Mouse (Mus musculus) hindbrain, embryonic 10.5 days (tissue): ENCODE results near the gene Hsd17b13. TPM values are rescaled to one million over a fixed set of nuclear protein-coding genes. Genes with fewer than 3 reads are reported as not detected.
"Not testable (repeated sequence)": the region's sequence is repeated elsewhere in the genome, so short reads cannot be mapped to it uniquely, and the experiment has no call there.

ENCODE experiments used
- DNase-seq: peaks from one replicate; pipeline ENCODE4 v3.0.0-alpha.2; 2017; ENCODE audit warnings: low spot score
- H3K27ac ChIP-seq: fragments of 300-500 bp; sonication (generic); 2 replicates; pipeline ENCODE4 v1.5.1; 2016; ENCODE audit warnings: mild to moderate bottlenecking, moderate library complexity
- H3K27me3 ChIP-seq: fragments of 300-500 bp; sonication (generic); 2 replicates; pipeline ENCODE4 v1.6.1; 2016; ENCODE audit warnings: mild to moderate bottlenecking; ENCODE audit not compliant: poor library complexity, insufficient read depth, severe bottlenecking
- H3K36me3 ChIP-seq: fragments of 300-500 bp; sonication (generic); 2 replicates; pipeline ENCODE4 v1.6.1; 2016; ENCODE audit warnings: mild to moderate bottlenecking, moderate library complexity
- H3K4me1 ChIP-seq: fragments of 300-500 bp; sonication (generic); replicated peaks from 2 replicates; pipeline ENCODE4 v1.6.1; 2016; ENCODE audit warnings: mild to moderate bottlenecking
- H3K4me3 ChIP-seq: fragments of 300-500 bp; sonication (generic); 2 replicates; pipeline ENCODE4 v1.5.1; 2016; ENCODE audit warnings: mild to moderate bottlenecking, moderate library complexity
- H3K9me3 ChIP-seq: fragments of 300-500 bp; sonication (generic); 2 replicates; pipeline ENCODE4 v1.6.1; 2016; ENCODE audit warnings: mild to moderate bottlenecking, moderate library complexity
- WGBS: fragments of 180-500 bp; shearing (Covaris S2); methylation state at CpG from one replicate; pipeline ENCODE4 v1.1.7; 2016; 5-methylcytosine and 5-hydroxymethylcytosine counted together
- polyA plus RNA-seq: library from polyadenylated mRNA; unstranded; fragments of >200 nt; fragmentation: Nextera tagmentation; extraction: Ambion mirVana; gene quantifications from 2 replicates; pipeline ENCODE4 v1.2.1, GENCODE M21; 2016

Gene Hsd17b13
- not detected in 2 replicates for polyA plus RNA-seq

DNA sequence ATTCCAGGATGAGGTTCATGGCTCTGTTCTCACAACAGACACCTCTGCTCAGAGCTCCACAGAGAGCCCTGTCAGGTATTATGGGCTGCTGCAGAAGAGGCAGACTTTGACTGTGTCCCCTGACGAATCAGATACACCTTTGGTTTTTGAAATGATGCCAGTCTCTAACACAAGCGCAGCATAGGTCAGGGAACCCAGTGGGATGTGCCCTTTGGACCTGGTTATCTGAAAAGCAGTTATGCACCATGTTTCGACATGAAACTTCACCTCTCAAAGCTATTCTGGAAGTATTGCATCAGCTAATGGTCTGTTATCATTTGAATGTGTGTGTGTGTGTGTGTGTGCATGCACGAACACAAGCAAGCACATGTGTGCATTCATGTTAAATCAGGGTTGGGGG lies at the start of gene Hsd17b13:
TSS of gene Hsd17b13 (minus strand) at position 114 of the 400 bp plus-strand sequence.
- no peaks in the 10 kb centered on the region for H3K36me3 ChIP-seq
- H3K27ac ChIP-seq: no peak within 1 kb of the TSS

GRCm38 (mm10) chr5:104025245-104025854 lies 48.1 kb upstream of the Hsd17b13 start:
- no peak overlapping the region for H3K27ac ChIP-seq
- 39% methylated on average over 17 of the region's 17 CpGs for whole genome bisulfite sequencing
- H3K9me3 ChIP-seq: no peaks in the 10 kb centered on the region
- peaks cover 36% of the 10 kb centered on the region for H3K27me3 ChIP-seq
- no peak for DNase-seq
- no peaks in the 10 kb centered on the region for H3K36me3 ChIP-seq
- H3K4me1 ChIP-seq: peaks cover 25% of the 10 kb centered on the region
- no peak overlapping the region for H3K4me3 ChIP-seq

More for the DNA sequence above, at the start of gene Hsd17b13:
- Histone ChIP-seq H3K4me3 (no peak within 1 kb of the TSS), H3K4me1 (no peaks in the 10 kb centered on the region), H3K27me3 (no peaks in the 10 kb centered on the region), H3K9me3 (no peaks in the 10 kb centered on the region)
- DNase-seq: no peak
- WGBS: 87% methylated on average over 4 of the region's 4 CpGs

- WGBS: 63% methylated on average over 11 of the region's 11 CpGs
- Histone ChIP-seq H3K36me3 (no peaks in the 10 kb centered on the region), H3K9me3 (no peaks in the 10 kb centered on the region), H3K4me3 (no peak overlapping the region), H3K27me3 (peaks cover 36% of the 10 kb centered on the region), H3K27ac (no peak overlapping the region), H3K4me1 (peaks cover 25% of the 10 kb centered on the region)
- DNase-seq: no peak
Measured at GRCm38 (mm10) chr5:104024762-104025161, 47.6 kb upstream of the Hsd17b13 start.

DNA sequence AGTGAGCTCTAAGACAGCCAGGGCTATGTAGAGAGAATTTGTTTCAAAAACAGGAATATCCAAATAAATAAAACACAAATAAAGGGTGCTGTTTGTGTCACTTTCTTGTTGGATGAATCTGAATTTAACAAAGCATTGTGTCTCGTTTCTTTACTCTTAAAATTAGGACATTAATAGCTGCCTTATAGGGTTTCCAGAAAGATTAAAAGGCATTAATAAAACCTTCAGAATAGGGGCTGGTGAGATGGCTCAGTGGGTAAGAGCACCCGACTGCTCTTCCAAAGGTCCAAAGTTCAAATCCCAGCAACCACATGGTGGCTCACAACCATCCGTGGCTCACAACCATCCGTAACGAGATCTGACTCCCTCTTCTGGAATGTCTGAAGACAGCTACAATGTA lies 47.0 kb upstream of the Hsd17b13 start:
- peaks cover 25% of the 10 kb centered on the region for H3K4me1 ChIP-seq
- H3K9me3 ChIP-seq, DNase-seq, H3K4me3 ChIP-seq, H3K27ac ChIP-seq, H3K36me3 ChIP-seq: not testable (repeated sequence)
- peaks cover 36% of the 10 kb centered on the region for H3K27me3 ChIP-seq
- 83% methylated on average over 5 of the region's 5 CpGs for WGBS

GRCm38 (mm10) chr5:104023289-104024020 lies 46.2 kb upstream of the Hsd17b13 start:
- 76% methylated on average over 8 of the region's 8 CpGs for WGBS
- H3K36me3 ChIP-seq: no peaks in the 10 kb centered on the region
- H3K27ac ChIP-seq: no peak overlapping the region
- no peak for DNase-seq
- H3K9me3 ChIP-seq: no peaks in the 10 kb centered on the region
- H3K27me3 ChIP-seq: peaks cover 36% of the 10 kb centered on the region
- H3K4me1 ChIP-seq: peaks cover 25% of the 10 kb centered on the region
- H3K4me3 ChIP-seq: no peak overlapping the region

DNA sequence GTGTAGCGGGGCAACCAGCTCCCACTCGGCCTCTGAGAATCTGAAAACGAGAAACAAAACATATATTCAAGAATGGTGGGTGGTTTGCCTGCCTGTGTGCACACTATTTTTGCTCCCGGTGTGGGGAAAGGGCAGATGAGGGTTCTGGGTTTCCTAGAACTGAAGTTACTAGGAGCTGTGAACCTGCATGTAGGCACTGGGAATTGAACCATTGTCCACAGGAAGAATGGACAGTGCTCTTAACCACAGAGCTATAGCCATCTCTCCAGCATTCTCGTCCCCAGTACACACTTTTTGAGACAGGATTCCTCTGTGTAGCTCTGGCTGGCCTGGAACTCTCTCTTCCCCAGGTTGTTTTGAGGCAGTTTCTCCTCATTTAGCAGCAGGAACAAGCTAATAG lies 45.3 kb upstream of the Hsd17b13 start:
- Histone ChIP-seq H3K27ac (peak overlapping the region; percentile 85; the same call in 1 of the 2 replicates), H3K9me3 (no peaks in the 10 kb centered on the region), H3K36me3 (no peaks in the 10 kb centered on the region), H3K4me3 (peak overlapping the region; percentile 58), H3K27me3 (peaks cover 36% of the 10 kb centered on the region), H3K4me1 (peaks cover 25% of the 10 kb centered on the region)
- WGBS: 40% methylated on average over 5 of the region's 5 CpGs
- no peak for DNase-seq

DNA sequence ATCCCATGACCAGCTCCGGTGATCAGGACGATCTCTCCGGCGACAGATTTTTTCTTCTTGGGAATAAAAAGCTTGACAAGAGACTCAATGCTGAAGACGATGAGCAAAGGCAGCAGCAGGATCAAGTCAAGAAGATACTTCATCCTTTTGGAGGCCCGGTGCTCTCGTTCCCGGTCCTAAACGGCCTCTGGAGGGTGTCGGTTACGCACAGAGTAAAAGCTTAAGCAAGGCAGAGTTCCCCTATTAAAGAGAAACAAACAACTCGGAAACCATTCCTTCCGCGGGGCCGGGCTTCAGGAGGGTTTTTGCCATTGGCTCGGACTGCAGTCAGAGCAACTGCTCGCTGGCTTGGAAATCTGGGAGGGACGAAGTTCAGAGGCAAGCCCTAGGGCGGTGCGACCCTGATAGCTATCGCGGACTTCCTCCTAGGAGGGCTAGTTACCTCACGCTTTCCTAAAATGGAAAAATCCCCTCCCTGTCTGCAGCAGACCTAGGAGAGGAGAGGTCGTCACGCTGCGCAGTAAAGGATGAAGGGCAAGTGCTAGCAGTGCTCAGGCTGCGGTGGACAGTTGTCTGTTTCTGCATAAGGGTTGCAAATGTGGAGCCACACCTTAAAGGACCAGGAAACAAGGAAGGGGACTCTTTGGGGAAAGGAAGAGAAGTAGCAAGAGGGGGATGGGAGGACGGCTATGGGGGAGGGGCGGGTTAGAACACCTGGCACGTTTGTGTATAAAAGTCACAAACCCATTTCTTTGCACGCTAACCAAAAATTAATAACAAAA lies 44.6 kb upstream of the Hsd17b13 start, which contains the start of gene Hsd17b11:
TSS of gene Hsd17b11 (minus strand) at position 323 of the 782 bp plus-strand sequence.
- WGBS: 1% methylated on average over 31 of the region's 31 CpGs
- Histone ChIP-seq H3K27ac (peak within 1 kb of the TSS; percentile 85), H3K36me3 (no peaks in the 10 kb centered on the region)

DNA sequence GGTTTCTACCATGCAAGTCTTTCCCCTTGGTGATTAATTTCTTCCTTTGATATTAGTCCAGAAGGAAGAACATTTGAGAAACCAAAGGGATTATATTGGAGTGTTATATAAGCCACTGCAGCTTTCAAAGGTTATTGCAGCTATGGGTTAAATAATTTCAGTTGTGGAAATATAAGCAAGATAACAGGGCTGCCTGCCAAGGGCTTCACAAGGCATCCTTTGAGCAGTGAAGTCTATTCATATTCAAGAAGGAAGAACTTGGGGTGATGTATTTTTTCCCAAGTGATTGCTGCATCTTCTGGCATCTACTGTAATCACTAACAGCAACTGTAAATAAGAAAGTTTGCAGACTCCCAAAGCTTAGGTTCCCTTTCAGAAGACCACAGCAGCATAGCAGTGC lies 34.2 kb upstream of the Hsd17b13 start:
- Histone ChIP-seq H3K9me3 (no peaks in the 10 kb centered on the region), H3K4me3 (no peak overlapping the region), H3K36me3 (no peaks in the 10 kb centered on the region), H3K4me1 (no peaks in the 10 kb centered on the region), H3K27ac (no peak overlapping the region), H3K27me3 (no peaks in the 10 kb centered on the region)
- no peak for DNase-seq

More for the DNA sequence above, 44.6 kb upstream of the Hsd17b13 start, which contains the start of gene Hsd17b11:
- Histone ChIP-seq H3K27me3 (peaks cover 36% of the 10 kb centered on the region), H3K4me3 (peak within 1 kb of the TSS; percentile 58), H3K4me1 (peaks cover 25% of the 10 kb centered on the region), H3K9me3 (no peaks in the 10 kb centered on the region)
- peak; percentile 79 for DNase-seq

- H3K9me3 ChIP-seq: no peaks in the 10 kb centered on the region
- H3K36me3 ChIP-seq: no peaks in the 10 kb centered on the region
- WGBS: 93% methylated on average over 7 of the region's 7 CpGs
- no peak for DNase-seq
- H3K27ac ChIP-seq: no peak overlapping the region
- no peaks in the 10 kb centered on the region for H3K27me3 ChIP-seq
- H3K4me3 ChIP-seq: no peak overlapping the region
- H3K4me1 ChIP-seq: no peaks in the 10 kb centered on the region
Measured at GRCm38 (mm10) chr5:104010261-104010660, 33.1 kb upstream of the Hsd17b13 start.

DNA sequence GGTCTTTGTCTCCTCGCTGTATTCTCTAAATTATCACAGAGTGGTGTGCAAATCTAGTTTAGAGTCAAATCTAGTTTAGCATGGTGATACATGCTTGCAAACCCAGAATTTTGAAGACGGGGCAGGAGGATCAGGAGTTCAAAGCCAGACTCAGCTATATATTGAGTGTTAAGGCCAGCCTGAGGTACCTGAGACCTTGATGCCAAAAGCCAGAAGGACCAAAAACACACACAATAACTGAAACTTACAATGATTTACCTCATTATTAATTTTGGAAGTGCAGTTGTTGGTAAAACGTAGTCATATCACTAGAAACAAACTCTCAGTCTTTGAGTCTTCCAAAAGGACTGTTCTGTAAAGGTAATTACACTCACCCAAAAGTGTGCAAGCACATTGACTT lies 32.2 kb upstream of the Hsd17b13 start:
- no peaks in the 10 kb centered on the region for H3K36me3 ChIP-seq
- no peaks in the 10 kb centered on the region for H3K27me3 ChIP-seq
- no peak overlapping the region for H3K27ac ChIP-seq
- no peak overlapping the region for H3K4me3 ChIP-seq
- WGBS: 89% methylated on average over 3 of the region's 3 CpGs
- DNase-seq: no peak
- no peaks in the 10 kb centered on the region for H3K4me1 ChIP-seq
- no peaks in the 10 kb centered on the region for H3K9me3 ChIP-seq

DNA sequence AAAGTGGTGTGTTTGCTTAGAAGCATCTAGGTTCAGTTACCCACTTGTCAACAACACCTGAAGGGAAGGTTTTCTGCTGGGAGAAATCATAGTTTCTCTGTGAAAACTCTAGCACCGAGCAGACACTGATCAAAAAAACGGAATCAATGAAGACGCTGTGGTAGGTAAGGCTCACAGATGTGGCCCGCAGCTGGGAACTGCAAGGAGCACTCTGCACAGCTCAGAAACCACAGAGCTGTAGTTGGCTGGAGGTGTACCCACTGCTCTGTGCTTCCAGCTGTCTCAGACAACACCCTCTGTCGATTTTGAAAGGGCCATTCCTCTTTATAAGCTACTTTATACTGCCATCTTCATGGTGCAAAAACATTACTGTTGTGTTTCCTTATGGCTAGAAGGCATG lies 30.6 kb upstream of the Hsd17b13 start:
- Histone ChIP-seq H3K27me3 (peaks cover 5% of the 10 kb centered on the region; the same call in 1 of the 2 replicates), H3K4me3 (no peak overlapping the region), H3K36me3 (no peaks in the 10 kb centered on the region), H3K9me3 (no peaks in the 10 kb centered on the region), H3K27ac (no peak overlapping the region), H3K4me1 (peaks cover 5% of the 10 kb centered on the region)
- 73% methylated on average over 5 of the region's 5 CpGs for WGBS
- DNase-seq: no peak

DNA sequence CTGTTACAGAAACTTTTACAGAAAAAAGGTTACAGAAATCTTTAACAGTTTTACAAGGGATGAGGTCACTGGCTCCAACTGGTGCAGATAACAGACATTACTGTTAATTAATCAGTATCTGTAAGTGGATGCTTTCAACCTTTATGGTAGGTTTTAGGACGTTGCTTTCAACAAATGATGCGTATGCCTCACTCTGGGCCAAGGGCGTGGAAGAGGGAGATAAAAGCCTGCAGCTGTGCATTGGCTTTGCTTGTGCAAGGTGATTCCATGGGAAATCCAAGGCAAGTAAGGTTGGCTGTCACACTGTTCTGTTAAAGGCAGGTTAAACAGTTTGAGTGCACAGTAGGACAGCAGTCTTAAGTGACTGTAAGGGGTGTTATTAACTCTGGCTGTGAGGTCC lies 29.6 kb upstream of the Hsd17b13 start:
- Histone ChIP-seq H3K27me3 (peaks cover 5% of the 10 kb centered on the region; the same call in 1 of the 2 replicates), H3K9me3 (no peaks in the 10 kb centered on the region), H3K27ac (no peak overlapping the region), H3K4me1 (peaks cover 11% of the 10 kb centered on the region), H3K4me3 (no peak overlapping the region), H3K36me3 (no peaks in the 10 kb centered on the region)
- no peak for DNase-seq
- WGBS: 83% methylated on average over 3 of the region's 3 CpGs

- WGBS: 87% methylated on average over 2 of the region's 2 CpGs
- Histone ChIP-seq H3K9me3 (no peaks in the 10 kb centered on the region), H3K36me3 (no peaks in the 10 kb centered on the region), H3K27me3 (peaks cover 5% of the 10 kb centered on the region; the same call in 1 of the 2 replicates), H3K27ac (no peak overlapping the region), H3K4me1 (peaks cover 11% of the 10 kb centered on the region), H3K4me3 (no peak overlapping the region)
- no peak for DNase-seq
Measured at GRCm38 (mm10) chr5:104003955-104004354, 26.7 kb upstream of the Hsd17b13 start.
